Mouse (Mus musculus) erythroblast, adult 5-6 weeks (primary cell): Measurements from ENCODE around the gene Olfr112. TPM values are rescaled to one million over a fixed set of nuclear protein-coding genes. Genes with fewer than 3 reads are reported as not detected.
"Not testable (repeated sequence)": the region's sequence is repeated elsewhere in the genome, so short reads cannot be mapped to it uniquely, and the experiment has no call there.

Experiments
- ATAC-seq: replicated peaks from 2 replicates; pipeline ENCODE4 v1.8.0; 2016; ENCODE audit warnings: moderate number of reproducible peaks, mild to moderate bottlenecking, moderate TSS enrichment, inconsistent platforms; ENCODE audit not compliant: poor library complexity, low FRiP score, severe bottlenecking
- total RNA-seq, 2 experiments: library from RNA; stranded (forward) in 1 of 2; stranded (reverse) in 1 of 2; fragments of 150-400 nt in 1 of 2; fragments of 200-764, 138-1000 nt in 1 of 2; gene quantifications; 2 replicates each; pipeline versions ENCODE4 v1.2.3 to v1.2.4; 2015 to 2017; ENCODE audit warnings: low replicate concordance in 2 of 2

The Olfr112 gene
- total RNA-seq (2015; ENCODE audit: low replicate concordance): not detected in 2 replicates
- total RNA-seq (2017; ENCODE audit: low replicate concordance): 0.09 TPM in 1 of 2 replicates, not detected in the other

GRCm38 (mm10) chr17:37569351-37569750 lies at the start of gene Olfr112:
Gene Olfr112, minus strand, starts transcription at chr17:37569451.
- no peak for ATAC-seq

- ATAC-seq: no peak
Observed at GRCm38 (mm10) chr17:37592643-37593042, 23.4 kb upstream of the Olfr112 start, which contains the start of gene Olfr114. Gene Olfr114, minus strand, starts transcription at chr17:37592743.

- ATAC-seq: no peak
Observed at GRCm38 (mm10) chr17:37577563-37577962, 8.3 kb upstream of the Olfr112 start, which contains the start of gene Olfr113. Gene Olfr113, minus strand, starts transcription at chr17:37577663.

- ATAC-seq: no peak
Observed at GRCm38 (mm10) chr17:37558913-37559615, 10.2 kb downstream of the Olfr112 start.

- no peak for ATAC-seq
Observed at GRCm38 (mm10) chr17:37543800-37544435, 25.3 kb downstream of the Olfr112 start.

- no peak for ATAC-seq
Observed at GRCm38 (mm10) chr17:37541454-37542119, 27.7 kb downstream of the Olfr112 start.

GRCm38 (mm10) chr17:37538416-37538815 lies 30.8 kb downstream of the Olfr112 start:
- ATAC-seq: not testable (repeated sequence)

- no peak for ATAC-seq
Observed at GRCm38 (mm10) chr17:37535173-37535572, 34.1 kb downstream of the Olfr112 start.

GRCm38 (mm10) chr17:37525427-37525826 lies 43.8 kb downstream of the Olfr112 start:
- ATAC-seq: not testable (repeated sequence)

- ATAC-seq: not testable (repeated sequence)
Observed at GRCm38 (mm10) chr17:37524612-37525011, 44.6 kb downstream of the Olfr112 start.

Other genes starting within 250 kb of the Olfr112 start
- gene Olfr103, start 229.8 kb downstream of the Olfr112 start, total RNA-seq (2015; ENCODE audit: low replicate concordance): not detected in 2 replicates
- not detected in 2 replicates for gene Olfr103, start 229.8 kb downstream of the Olfr112 start, total RNA-seq (2017; ENCODE audit: low replicate concordance)
- gene Olfr104-ps, start 209.9 kb downstream of the Olfr112 start, total RNA-seq (2015; ENCODE audit: low replicate concordance): not detected in 2 replicates
- not detected in 2 replicates for gene Olfr104-ps, start 209.9 kb downstream of the Olfr112 start, total RNA-seq (2017; ENCODE audit: low replicate concordance)
- gene Olfr105-ps, start 190.4 kb downstream of the Olfr112 start, total RNA-seq (2015; ENCODE audit: low replicate concordance): not detected in 2 replicates
- not detected in 2 replicates for gene Olfr105-ps, start 190.4 kb downstream of the Olfr112 start, total RNA-seq (2017; ENCODE audit: low replicate concordance)
- not detected in 2 replicates for gene Olfr106-ps, start 179.1 kb downstream of the Olfr112 start, total RNA-seq (2015; ENCODE audit: low replicate concordance)
- gene Olfr106-ps, start 179.1 kb downstream of the Olfr112 start, total RNA-seq (2017; ENCODE audit: low replicate concordance): not detected in 2 replicates
- gene Olfr107, start 170.2 kb downstream of the Olfr112 start, total RNA-seq (2015; ENCODE audit: low replicate concordance): not detected in 2 replicates
- gene Olfr107, start 170.2 kb downstream of the Olfr112 start, total RNA-seq (2017; ENCODE audit: low replicate concordance): 0.56 TPM in 1 of 2 replicates, not detected in the other
- not detected in 2 replicates for gene Olfr108, start 124.0 kb downstream of the Olfr112 start, total RNA-seq (2015; ENCODE audit: low replicate concordance)
- gene Olfr108, start 124.0 kb downstream of the Olfr112 start, total RNA-seq (2017; ENCODE audit: low replicate concordance): not detected in 2 replicates
- gene Olfr109, start 110.5 kb downstream of the Olfr112 start, total RNA-seq (2015; ENCODE audit: low replicate concordance): not detected in 2 replicates
- not detected in 2 replicates for gene Olfr109, start 110.5 kb downstream of the Olfr112 start, total RNA-seq (2017; ENCODE audit: low replicate concordance)
- gene H2-M2, start 85.9 kb downstream of the Olfr112 start, total RNA-seq (2015; ENCODE audit: low replicate concordance): not detected in 2 replicates
- gene H2-M2, start 85.9 kb downstream of the Olfr112 start, total RNA-seq (2017; ENCODE audit: low replicate concordance): 0.34 TPM in 1 of 2 replicates, not detected in the other
- not detected in 2 replicates for gene Olfr110, start 77.0 kb downstream of the Olfr112 start, total RNA-seq (2015; ENCODE audit: low replicate concordance)
- not detected in 2 replicates for gene Olfr110, start 77.0 kb downstream of the Olfr112 start, total RNA-seq (2017; ENCODE audit: low replicate concordance)
- gene Olfr111, start 61.4 kb downstream of the Olfr112 start, total RNA-seq (2015; ENCODE audit: low replicate concordance): not detected in 2 replicates
- not detected in 2 replicates for gene Olfr111, start 61.4 kb downstream of the Olfr112 start, total RNA-seq (2017; ENCODE audit: low replicate concordance)
- not detected in 2 replicates for gene Olfr113, start 8.2 kb upstream of the Olfr112 start, total RNA-seq (2015; ENCODE audit: low replicate concordance)
- not detected in 2 replicates for gene Olfr113, start 8.2 kb upstream of the Olfr112 start, total RNA-seq (2017; ENCODE audit: low replicate concordance)
- gene Olfr114, start 23.3 kb upstream of the Olfr112 start, total RNA-seq (2015; ENCODE audit: low replicate concordance): not detected in 2 replicates
- not detected in 2 replicates for gene Olfr114, start 23.3 kb upstream of the Olfr112 start, total RNA-seq (2017; ENCODE audit: low replicate concordance)
- gene Olfr115, start 57.7 kb upstream of the Olfr112 start, total RNA-seq (2015; ENCODE audit: low replicate concordance): not detected in 2 replicates
- gene Olfr115, start 57.7 kb upstream of the Olfr112 start, total RNA-seq (2017; ENCODE audit: low replicate concordance): not detected in 2 replicates
- gene Olfr116, start 57.7 kb upstream of the Olfr112 start, total RNA-seq (2015; ENCODE audit: low replicate concordance): not detected in 2 replicates
- gene Olfr116, start 57.7 kb upstream of the Olfr112 start, total RNA-seq (2017; ENCODE audit: low replicate concordance): not detected in 2 replicates
- not detected in 2 replicates for gene Olfr117, start 94.3 kb upstream of the Olfr112 start, total RNA-seq (2015; ENCODE audit: low replicate concordance)
- not detected in 2 replicates for gene Olfr117, start 94.3 kb upstream of the Olfr112 start, total RNA-seq (2017; ENCODE audit: low replicate concordance)
- not detected in 2 replicates for gene Olfr118, start 97.5 kb upstream of the Olfr112 start, total RNA-seq (2015; ENCODE audit: low replicate concordance)
- gene Olfr118, start 97.5 kb upstream of the Olfr112 start, total RNA-seq (2017; ENCODE audit: low replicate concordance): not detected in 2 replicates
- gene Olfr119, start 127.1 kb upstream of the Olfr112 start, total RNA-seq (2015; ENCODE audit: low replicate concordance): not detected in 2 replicates
- gene Olfr119, start 127.1 kb upstream of the Olfr112 start, total RNA-seq (2017; ENCODE audit: low replicate concordance): not detected in 2 replicates
- not detected in 2 replicates for gene Olfr120, start 152.4 kb upstream of the Olfr112 start, total RNA-seq (2015; ENCODE audit: low replicate concordance)
- gene Olfr120, start 152.4 kb upstream of the Olfr112 start, total RNA-seq (2017; ENCODE audit: low replicate concordance): not detected in 2 replicates
- gene Olfr121, start 179.4 kb upstream of the Olfr112 start, total RNA-seq (2015; ENCODE audit: low replicate concordance): not detected in 2 replicates
- not detected in 2 replicates for gene Olfr121, start 179.4 kb upstream of the Olfr112 start, total RNA-seq (2017; ENCODE audit: low replicate concordance)
- not detected in 2 replicates for gene Olfr122, start 199.2 kb upstream of the Olfr112 start, total RNA-seq (2015; ENCODE audit: low replicate concordance)
- not detected in 2 replicates for gene Olfr122, start 199.2 kb upstream of the Olfr112 start, total RNA-seq (2017; ENCODE audit: low replicate concordance)
- gene Olfr123, start 224.1 kb upstream of the Olfr112 start, total RNA-seq (2015; ENCODE audit: low replicate concordance): not detected in 2 replicates
- gene Olfr123, start 224.1 kb upstream of the Olfr112 start, total RNA-seq (2017; ENCODE audit: low replicate concordance): not detected in 2 replicates
- not detected in 2 replicates for gene Olfr124, start 230.4 kb upstream of the Olfr112 start, total RNA-seq (2015; ENCODE audit: low replicate concordance)
- not detected in 2 replicates for gene Olfr124, start 230.4 kb upstream of the Olfr112 start, total RNA-seq (2017; ENCODE audit: low replicate concordance)